Mouse (Mus musculus): Measurements from ENCODE around the gene Vps33b.

DNA sequence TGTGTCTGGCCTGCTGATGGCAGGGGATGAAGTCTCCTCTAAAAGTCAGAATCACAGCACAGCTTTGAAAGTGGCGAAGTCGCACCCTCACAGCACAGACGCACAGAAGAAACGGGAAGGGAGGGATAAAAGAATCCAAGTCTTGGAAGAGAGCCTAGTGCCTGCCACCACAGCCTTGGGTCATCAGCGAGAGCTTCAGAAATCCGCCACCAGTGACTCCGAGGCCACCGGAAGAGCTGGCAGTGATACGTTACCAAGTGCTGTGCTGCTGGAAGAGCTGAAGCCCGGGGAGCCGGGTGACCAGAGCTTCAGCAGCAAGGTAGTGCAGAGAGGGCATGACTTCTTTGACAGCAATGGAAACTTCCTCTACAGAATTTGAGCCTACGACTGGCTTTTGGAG is 4.8 kb upstream of the Vps33b start:
- TF ChIP-seq GATA1 (IDR thresholded peaks at IDR 0.05; ENCODE audit: borderline replicate concordance, low read length) (no peak), FLI1 (IDR thresholded peaks at IDR 0.05; ENCODE audit: low read length) (no peak)

All from megakaryocyte, embryonic 14.5 days (primary cell).